Mouse (Mus musculus) brain, embryonic 14.5 days (tissue): Measurements from ENCODE around the gene Crybb2. TPM values are rescaled to one million over a fixed set of nuclear protein-coding genes. Genes with fewer than 3 reads are reported as not detected.

Experiments used
- DNase-seq: peaks from one replicate; pipeline ENCODE4 v3.0.0-alpha.2; 2011; ENCODE audit warnings: low read depth
- CTCF ChIP-seq: fragments of 200-500 bp; IDR thresholded peaks from 2 replicates; pipeline ENCODE4 v1.5.1; 2012; ENCODE audit warnings: inconsistent platforms, mild to moderate bottlenecking, moderate library complexity, borderline replicate concordance; ENCODE audit not compliant: insufficient read depth, insufficient read length; ENCODE audit errors: extremely low read depth
- POLR2A ChIP-seq: fragments of 200-500 bp; IDR thresholded peaks from 2 replicates; pipeline ENCODE4 v1.6.1; 2012; ENCODE audit warnings: mild to moderate bottlenecking, inconsistent platforms, borderline replicate concordance; ENCODE audit not compliant: poor library complexity, insufficient read depth, insufficient read length, severe bottlenecking; ENCODE audit errors: extremely low read depth
- polyA plus RNA-seq: library from polyadenylated mRNA; depleted of rRNA; stranded (reverse); fragments of >200 nt; gene quantifications from 2 replicates; pipeline ENCODE4 v1.2.3, GENCODE M21; 2012; rRNA removed

Gene Crybb2
- polyA plus RNA-seq, 1 experiment: not detected

- DNase-seq: no peak
- TF ChIP-seq CTCF (no peak), POLR2A (no peak)
These were observed 55.7 kb downstream of the Crybb2 start for GRCm38 (mm10) chr5:113014111-113014807.

GRCm38 (mm10) chr5:113011926-113012325, 58.0 kb downstream of the Crybb2 start:
- TF ChIP-seq POLR2A: no peak
- TF ChIP-seq CTCF: no peak
- DNase-seq: no peak

GRCm38 (mm10) chr5:113009183-113009820, 60.6 kb downstream of the Crybb2 start:
- no peak for DNase-seq

GRCm38 (mm10) chr5:113008496-113008895, 61.4 kb downstream of the Crybb2 start:
- DNase-seq: no peak
- TF ChIP-seq POLR2A (no peak), CTCF (no peak)

More at GRCm38 (mm10) chr5:113009183-113009820, 60.6 kb downstream of the Crybb2 start:
- TF ChIP-seq CTCF (no peak), POLR2A (no peak)

Other genes with a start within 250 kb of the Crybb2 start
- gene Myo18b, start 173.8 kb downstream of the Crybb2 start, polyA plus RNA-seq: 1.1 and 1.8 TPM in 2 replicates
- gene Grk3, start 54.3 kb downstream of the Crybb2 start, polyA plus RNA-seq: 13.1 and 26.0 TPM in 2 replicates
- 2.3 and 2.4 TPM in 2 replicates for gene Crybb3, start 11.5 kb upstream of the Crybb2 start, polyA plus RNA-seq
- gene 2900026A02Rik, start 151.1 kb upstream of the Crybb2 start, polyA plus RNA-seq: 6.0 and 8.6 TPM in 2 replicates
- 0.07 and 0.09 TPM in 2 replicates for gene Tmem211, start 156.8 kb upstream of the Crybb2 start, polyA plus RNA-seq
- 31.2 and 36.1 TPM in 2 replicates for gene Sgsm1, start 240.7 kb upstream of the Crybb2 start, polyA plus RNA-seq